Mouse (Mus musculus): Measurements from ENCODE around the gene Cdc73. TPM values are rescaled to one million over a fixed set of nuclear protein-coding genes. Genes with fewer than 3 reads are reported as not detected.

The Cdc73 gene
- polyA plus RNA-seq, 1 experiment from 2014 or later: 22.3 TPM

DNA sequence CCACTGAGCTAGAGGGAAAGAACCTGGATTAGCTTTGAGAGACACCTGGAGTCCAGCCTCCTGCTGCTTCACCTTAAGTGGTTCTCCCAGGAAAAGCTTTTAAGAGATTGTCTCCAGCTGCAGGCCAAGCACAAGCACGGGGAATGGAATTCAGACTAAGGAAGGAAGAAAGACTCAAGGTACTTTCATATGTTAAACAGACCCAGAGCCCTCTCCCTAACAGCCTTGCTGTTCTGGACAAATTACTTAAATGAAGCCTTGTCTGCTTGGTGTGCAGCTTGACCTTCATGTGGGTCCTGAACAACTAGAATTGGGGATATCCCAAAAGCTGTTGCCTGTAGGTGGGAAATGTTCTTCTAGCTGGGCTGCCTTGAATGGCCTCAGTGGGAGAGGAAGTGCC lies 147.2 kb downstream of the Cdc73 start:
- H3K9me3 ChIP-seq (ENCODE audit: control insufficient read depth, low read length): no peaks in the 10 kb centered on the region
- no peak overlapping the region for H3K4me3 ChIP-seq (ENCODE audit: low read depth, low read length)
- no peaks in the 10 kb centered on the region for H3K36me3 ChIP-seq (ENCODE audit: control insufficient read depth, insufficient read depth, low read length)
- WGBS: 26% methylated on average over 1 of the region's 1 CpGs
- H3K4me1 ChIP-seq (ENCODE audit: control insufficient read depth, insufficient read depth, low read length): no peaks in the 10 kb centered on the region
- no peaks in the 10 kb centered on the region for H3K27me3 ChIP-seq (ENCODE audit: control insufficient read depth, insufficient read depth, low read length)
- H3K4me2 ChIP-seq (ENCODE audit: low read depth, severe bottlenecking): no peak overlapping the region
- H3K27ac ChIP-seq (replicated peaks; ENCODE audit: low read depth, low read length): no peak overlapping the region
- DNase-seq (ENCODE audit: low spot score): no peak
- no peak overlapping the region for H3K9ac ChIP-seq (ENCODE audit: low read length)
- no peak for ATAC-seq (ENCODE audit: insufficient number of reproducible peaks, low FRiP score, low TSS enrichment, low read depth)

DNA sequence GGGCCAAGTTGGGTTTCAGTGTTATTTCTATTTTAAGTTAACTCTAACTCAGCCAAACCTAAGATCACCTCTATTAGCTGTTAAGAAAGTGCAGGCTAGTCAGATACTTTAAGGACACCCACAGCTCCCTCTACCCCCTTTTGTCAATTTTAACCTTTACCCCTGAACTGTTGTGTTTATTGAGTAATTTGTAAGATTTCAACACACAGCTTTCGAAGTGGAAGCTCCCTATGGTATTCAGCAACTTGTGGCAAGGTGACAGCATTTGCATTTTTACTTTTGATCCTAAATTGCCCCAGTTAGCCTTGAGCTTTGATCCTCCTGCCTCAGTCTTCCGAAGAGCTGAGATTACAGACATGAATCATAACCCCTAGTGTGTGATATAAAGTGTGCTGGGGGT lies 148.1 kb downstream of the Cdc73 start:
- Histone ChIP-seq H3K36me3 (ENCODE audit: control insufficient read depth, insufficient read depth, low read length) (no peaks in the 10 kb centered on the region), H3K9me3 (ENCODE audit: control insufficient read depth, low read length) (no peaks in the 10 kb centered on the region), H3K27ac (replicated peaks; ENCODE audit: low read depth, low read length) (no peak overlapping the region), H3K27me3 (ENCODE audit: control insufficient read depth, insufficient read depth, low read length) (no peaks in the 10 kb centered on the region), H3K4me3 (ENCODE audit: low read depth, low read length) (no peak overlapping the region), H3K9ac (ENCODE audit: low read length) (no peak overlapping the region), H3K4me2 (ENCODE audit: low read depth, severe bottlenecking) (no peak overlapping the region), H3K4me1 (ENCODE audit: control insufficient read depth, insufficient read depth, low read length) (no peaks in the 10 kb centered on the region)
- WGBS: 29% methylated on average over 2 of the region's 2 CpGs
- DNase-seq (ENCODE audit: low spot score): no peak
- ATAC-seq (ENCODE audit: insufficient number of reproducible peaks, low FRiP score, low TSS enrichment, low read depth): no peak

Other genes starting within 250 kb of the Cdc73 start
- 0.34 and 0.40 TPM in 2 replicates for gene B3galt2, start 62.2 kb downstream of the Cdc73 start, polyA plus RNA-seq (2014; fragmentation: Nextera tagmentation; extraction: Ambion mirVana)
- 71.1 and 79.4 TPM in 2 replicates for gene Glrx2, start 13.4 kb upstream of the Cdc73 start, polyA plus RNA-seq (2014; fragmentation: Nextera tagmentation; extraction: Ambion mirVana)
- 22.3 and 25.5 TPM in 2 replicates for gene Trove2, start 74.2 kb upstream of the Cdc73 start, polyA plus RNA-seq (2014; fragmentation: Nextera tagmentation; extraction: Ambion mirVana)
- 85.9 and 89.0 TPM in 2 replicates for gene Uchl5, start 74.4 kb upstream of the Cdc73 start, polyA plus RNA-seq (2014; fragmentation: Nextera tagmentation; extraction: Ambion mirVana)

Measured in limb, embryonic 11.5 days (tissue).